Mouse (Mus musculus): Measurements from ENCODE around the gene Evi5l.

DNA sequence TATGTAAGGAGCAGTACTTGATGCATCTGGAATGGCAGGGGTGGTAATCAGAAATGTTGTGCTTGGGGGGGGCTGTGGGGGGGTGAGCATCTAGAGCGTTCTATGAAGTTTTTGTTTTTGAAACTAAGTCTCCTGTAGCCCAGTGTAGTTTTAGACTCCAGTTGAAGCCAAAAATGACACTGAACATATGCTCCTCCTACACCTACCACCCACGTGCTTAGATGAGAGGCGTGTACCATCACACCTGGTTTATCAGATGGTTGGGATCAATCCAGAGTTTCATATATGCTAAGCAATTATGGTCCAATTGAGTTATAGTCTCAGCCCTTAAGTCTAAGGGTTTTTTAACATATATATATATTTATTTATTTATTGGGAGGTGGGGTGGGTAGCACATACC is 53.2 kb downstream of the Evi5l start:
- TF ChIP-seq CTCF (IDR thresholded peaks at IDR 0.05; ENCODE audit: low read depth, low read length) (no peak), POLR2A (IDR thresholded peaks at IDR 0.05; ENCODE audit: borderline replicate concordance, low read depth, low read length) (no peak)
